Mouse (Mus musculus) myocyte (in vitro differentiated cells): ENCODE measurements around the gene Celf2.

ENCODE experiments used
- CEBPB ChIP-seq: IDR thresholded peaks from 2 replicates; pipeline ENCODE4 v1.6.1; 2011; ENCODE audit warnings: mild to moderate bottlenecking, moderate library complexity; ENCODE audit not compliant: poor library complexity, insufficient read depth, severe bottlenecking
- MAX ChIP-seq: IDR thresholded peaks from one replicate; pipeline ENCODE4 v1.6.1; 2011; ENCODE audit warnings: low read depth, mild to moderate bottlenecking, control low read depth
- MYOD1 ChIP-seq, 3 experiments: IDR thresholded peaks; one replicate each; pipeline ENCODE4 v1.6.1; 2011; ENCODE audit warnings: control low read depth in 2 of 3, low read depth in 2 of 3, mild to moderate bottlenecking in 2 of 3, moderate library complexity in 1 of 3; ENCODE audit not compliant: insufficient read length in 2 of 3, control insufficient read depth in 1 of 3
- MYOG ChIP-seq, 3 experiments: IDR thresholded peaks; one replicate each; pipeline ENCODE4 v1.6.1; 2011; ENCODE audit warnings: control low read depth in 2 of 3, low read depth in 2 of 3, mild to moderate bottlenecking in 2 of 3; ENCODE audit not compliant: insufficient read length in 2 of 3, control insufficient read depth in 1 of 3, insufficient read depth in 1 of 3
- POLR2A ChIP-seq: IDR thresholded peaks from one replicate; pipeline ENCODE4 v1.6.1; 2011; ENCODE audit warnings: low read depth, mild to moderate bottlenecking, control low read depth, moderate library complexity; ENCODE audit not compliant: insufficient read length
- POLR2AphosphoS2 ChIP-seq: IDR thresholded peaks from one replicate; pipeline ENCODE4 v1.6.1; 2011; ENCODE audit warnings: low read depth, control low read depth; ENCODE audit not compliant: insufficient read length
- USF1 ChIP-seq: IDR thresholded peaks from one replicate; pipeline ENCODE4 v1.6.1; 2011; ENCODE audit warnings: low read depth, mild to moderate bottlenecking, control low read depth, moderate library complexity

DNA sequence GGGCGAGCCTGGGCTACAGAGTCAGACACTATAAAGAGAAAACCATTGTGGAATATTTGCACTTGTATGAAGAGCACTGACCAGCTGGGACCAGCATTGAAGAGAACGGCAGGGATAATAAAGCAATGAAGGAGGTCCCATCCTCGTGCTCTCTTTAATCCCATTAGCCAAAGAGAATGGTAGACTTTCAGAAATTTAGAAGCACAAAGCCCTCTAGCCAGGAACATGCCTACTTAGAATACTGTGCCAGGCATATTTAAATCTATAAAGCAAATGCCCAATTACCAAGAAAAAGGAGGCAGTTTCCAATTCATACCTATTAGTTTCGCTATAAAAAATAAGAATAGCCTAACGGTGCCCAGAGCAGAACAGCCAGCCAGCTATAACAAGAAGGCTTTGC lies 583.9 kb downstream of the Celf2 start:
- TF ChIP-seq POLR2A (no peak), MYOG (IDR thresholded peaks at IDR 0.05; ENCODE audit: control insufficient read depth in 1 of 3, insufficient read depth in 1 of 3, insufficient read length in 2 of 3, low read depth in 2 of 3) (no peak), POLR2AphosphoS2 (no peak), MAX (no peak), MYOD1 (IDR thresholded peaks at IDR 0.05; ENCODE audit: control insufficient read depth in 1 of 3, insufficient read length in 2 of 3, low read depth in 2 of 3) (no peak), USF1 (no peak), CEBPB (no peak)
